Mouse (Mus musculus) kidney, adult 2 months (tissue): ENCODE measurements at regions not wholly inside any gene's neighbourhood (a gene's known extent, or its start where the extent isn't known, plus 50 kb on each side); places are given as distances from the start of the nearest gene placed in this dataset.

Experiments used
- DNase-seq: peaks from one replicate; pipeline ENCODE4 v3.0.0; 2021
- H3K27ac ChIP-seq: fragments of 200-500 bp; 2 replicates; pipeline ENCODE4 v1.5.1; 2012; ENCODE audit warnings: low read depth, low read length, control low read depth, inconsistent platforms; ENCODE audit not compliant: insufficient read depth
- H3K27me3 ChIP-seq: fragments of 200-500 bp; replicated peaks from 2 replicates; pipeline ENCODE4 v1.6.1; 2012; ENCODE audit warnings: mild to moderate bottlenecking, moderate library complexity, low read length, inconsistent platforms; ENCODE audit not compliant: control insufficient read depth, insufficient read depth
- H3K36me3 ChIP-seq: fragments of 200-500 bp; 2 replicates; pipeline ENCODE4 v1.6.1; 2012; ENCODE audit warnings: mild to moderate bottlenecking, moderate library complexity, low read length, inconsistent platforms; ENCODE audit not compliant: control insufficient read depth, insufficient read depth
- H3K4me1 ChIP-seq: fragments of 200-500 bp; 2 replicates; pipeline ENCODE4 v1.6.1; 2011; ENCODE audit warnings: low read length; ENCODE audit not compliant: control insufficient read depth, insufficient read depth
- H3K4me3 ChIP-seq: fragments of 200-500 bp; 2 replicates; pipeline ENCODE4 v1.5.1; 2011; ENCODE audit warnings: mild to moderate bottlenecking, low read depth, low read length, control low read depth; ENCODE audit not compliant: insufficient read depth
- CTCF ChIP-seq: fragments of 200-500 bp; conservative IDR thresholded peaks from 2 replicates; pipeline ENCODE4 v1.5.1; 2011; ENCODE audit warnings: low read depth, mild to moderate bottlenecking, control low read depth, low read length, moderate library complexity, mixed read lengths; ENCODE audit not compliant: insufficient read depth, insufficient read length
- POLR2A ChIP-seq: fragments of 200-500 bp; IDR thresholded peaks from one replicate; pipeline ENCODE4 v1.6.1; 2011; ENCODE audit warnings: low read depth, low read length, control low read depth
- WGBS: fragments of 180-500 bp; shearing (Covaris S2); methylation state at CpG from one replicate; pipeline ENCODE4 v1.1.7; 2018; 5-methylcytosine and 5-hydroxymethylcytosine counted together

DNA sequence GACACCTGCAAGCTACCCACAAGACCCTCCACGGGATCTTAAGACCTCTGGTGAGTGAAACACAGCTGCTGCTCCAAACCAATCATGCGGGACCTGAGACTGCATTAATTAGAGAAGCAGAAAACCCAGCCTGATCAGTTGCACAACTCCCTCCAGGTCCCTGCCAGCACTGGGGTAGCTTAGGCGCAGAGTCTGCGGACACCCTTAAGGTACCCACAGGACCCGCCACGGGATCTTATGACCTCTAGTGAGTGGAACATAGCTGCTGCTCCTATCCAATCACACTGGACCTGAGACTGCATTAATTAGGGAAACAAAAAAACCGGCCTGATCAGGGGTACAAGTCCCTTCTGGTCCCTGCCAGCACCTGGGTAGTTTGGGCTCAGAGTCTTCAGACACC, 454.3 kb upstream of the Slit2 start:
- no peak for DNase-seq
- Histone ChIP-seq H3K27ac (no peak overlapping the region), H3K27me3 (no peaks in the 10 kb centered on the region), H3K4me3 (no peak overlapping the region), H3K4me1 (no peaks in the 10 kb centered on the region), H3K36me3 (no peaks in the 10 kb centered on the region)
- TF ChIP-seq POLR2A (no peak), CTCF (no peak)
- WGBS: 76% methylated on average over 7 of the region's 7 CpGs

DNA sequence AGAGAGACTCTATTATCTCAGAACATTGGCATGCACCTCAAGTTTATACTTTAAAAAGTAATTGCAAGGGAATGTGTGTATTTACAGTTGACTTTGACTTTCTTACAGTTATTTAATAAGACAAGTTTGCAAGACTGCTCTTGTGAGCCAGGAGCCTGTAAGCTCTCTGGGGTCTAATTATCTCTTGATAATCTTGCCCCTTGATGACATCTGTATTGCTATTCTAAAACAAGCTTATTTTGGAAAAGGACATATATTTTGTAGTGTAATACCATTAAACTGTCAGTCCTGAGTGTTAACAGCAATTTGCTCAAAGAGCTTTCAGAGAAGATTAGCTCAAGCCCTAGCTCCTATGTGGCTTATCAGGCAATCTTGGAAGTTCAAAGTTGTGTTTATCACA, 445.4 kb upstream of the Slit2 start:
- no peaks in the 10 kb centered on the region for H3K4me1 ChIP-seq

DNA sequence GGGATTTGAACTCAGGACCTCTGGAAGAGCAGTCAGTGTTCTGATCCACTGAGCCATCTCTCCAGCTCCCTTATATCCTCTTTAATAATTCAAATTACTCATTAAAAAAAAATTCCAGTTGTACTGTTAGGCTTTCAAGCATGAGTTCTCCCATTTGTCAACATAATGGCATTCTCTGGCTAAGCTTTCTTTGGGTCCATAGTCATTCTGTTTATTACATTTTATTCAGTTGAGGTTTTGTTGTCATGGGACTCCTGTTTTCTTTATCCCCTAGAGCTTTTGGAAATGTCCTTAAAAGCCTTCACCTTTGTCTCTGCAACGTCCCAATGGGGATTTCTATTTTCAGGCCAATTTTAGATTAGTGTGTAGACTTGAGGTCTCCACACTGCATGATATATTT, 440.7 kb upstream of the Slit2 start:
- Histone ChIP-seq H3K4me1 (no peaks in the 10 kb centered on the region), H3K27ac (no peak overlapping the region), H3K4me3 (no peak overlapping the region), H3K27me3 (no peaks in the 10 kb centered on the region), H3K36me3 (no peaks in the 10 kb centered on the region)
- no peak for TF ChIP-seq POLR2A
- TF ChIP-seq CTCF: no peak
- WGBS: 63% methylated on average over 1 of the region's 1 CpGs
- no peak for DNase-seq

More for the DNA sequence above, 445.4 kb upstream of the Slit2 start:
- Histone ChIP-seq H3K36me3 (no peaks in the 10 kb centered on the region), H3K27ac (no peak overlapping the region), H3K27me3 (no peaks in the 10 kb centered on the region), H3K4me3 (no peak overlapping the region)
- TF ChIP-seq CTCF (no peak), POLR2A (no peak)
- no peak for DNase-seq

DNA sequence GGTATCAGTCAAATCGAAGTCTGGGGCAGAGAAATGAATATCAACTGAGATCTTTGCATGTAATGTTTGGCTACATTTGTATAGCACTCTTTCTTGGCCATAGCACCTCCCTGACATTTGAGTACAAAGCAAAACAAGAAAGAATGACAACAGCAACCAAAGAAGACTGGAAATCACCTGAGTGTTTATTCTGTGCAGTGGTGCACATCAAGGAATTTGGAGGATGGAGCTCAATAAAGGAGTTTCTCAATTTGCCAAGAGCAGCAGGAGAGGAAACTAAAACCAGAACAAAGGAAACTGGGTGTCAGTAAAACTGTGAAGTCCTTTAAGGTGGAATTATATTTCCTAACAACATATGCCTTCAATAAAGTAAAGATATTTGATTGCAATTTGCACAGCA, 426.2 kb upstream of the Slit2 start:
- no peak overlapping the region for H3K4me3 ChIP-seq
- H3K36me3 ChIP-seq: no peaks in the 10 kb centered on the region
- WGBS: 30% methylated on average over 1 of the region's 1 CpGs
- no peak overlapping the region for H3K27ac ChIP-seq
- H3K4me1 ChIP-seq: no peaks in the 10 kb centered on the region
- DNase-seq: no peak
- TF ChIP-seq POLR2A: no peak
- no peak for TF ChIP-seq CTCF
- H3K27me3 ChIP-seq: no peaks in the 10 kb centered on the region

DNA sequence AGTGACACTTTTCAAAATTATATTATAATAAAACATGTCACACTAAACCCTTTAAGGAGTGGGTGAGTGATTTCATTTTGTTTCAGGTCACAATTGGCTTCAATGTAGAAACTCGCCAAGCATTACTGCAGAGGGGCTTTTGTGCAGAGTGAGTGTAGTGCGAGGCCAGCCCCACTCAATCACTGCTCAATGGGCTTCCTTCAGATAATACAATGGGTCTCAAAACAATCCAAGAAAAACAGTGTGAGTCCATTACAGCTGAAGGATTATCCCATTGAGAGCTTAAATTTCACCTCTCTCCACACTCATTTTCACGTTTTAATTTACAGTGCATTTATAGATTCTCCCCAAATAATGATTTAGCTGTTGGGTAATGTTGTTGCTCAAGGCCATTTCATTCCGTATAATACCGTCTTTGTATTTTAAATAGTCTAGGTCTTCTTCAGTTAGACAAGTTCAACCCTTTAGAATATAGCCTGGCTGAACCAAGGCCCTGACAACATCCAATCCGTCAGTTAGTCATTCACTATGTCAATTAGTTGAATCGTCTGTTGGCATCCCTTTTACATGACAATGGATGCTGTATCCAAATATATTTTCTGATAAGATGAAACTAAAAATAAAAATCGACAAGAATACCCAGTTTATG, 425.7 kb upstream of the Slit2 start:
- H3K27ac ChIP-seq: no peak overlapping the region
- no peaks in the 10 kb centered on the region for H3K27me3 ChIP-seq
- H3K4me3 ChIP-seq: no peak overlapping the region
- no peaks in the 10 kb centered on the region for H3K36me3 ChIP-seq
- TF ChIP-seq POLR2A (no peak), CTCF (no peak)
- no peaks in the 10 kb centered on the region for H3K4me1 ChIP-seq
- no peak for DNase-seq
- 42% methylated on average over 8 of the region's 8 CpGs for WGBS
